ENCODE assay signal across 9 mouse cellular contexts in genomic region chr4:129011604-129012121, GRCm38 (mm10). TPM values are rescaled to one million over a fixed set of nuclear protein-coding genes. Genes with fewer than 3 reads are reported as not detected.
DNase-seq lines count a peak whose midpoint lies in the region; ATAC-seq and TF ChIP-seq lines count a peak whose summit lies in the region.
"Had no signal": no experiment of that assay in that cellular context is flagged by ENCODE, and none has a peak within 500 bp of the region (broad histone marks: within the 10 kb centered on the region; RNA-seq: fewer than 3 reads in every experiment).

No protein-coding gene starts in this region.

- no peak overlapping the region for H3K4me2 ChIP-seq in kidney, postnatal 0 days (ENCODE audit: low read length)
- H3K4me2 ChIP-seq in heart, embryonic 16.5 days (ENCODE audit: low read depth, low read length): no peak overlapping the region
- H3K4me2 ChIP-seq in midbrain, embryonic 15.5 days: no peak overlapping the region
- H3K4me2 ChIP-seq: limb, embryonic 15.5 days had no signal

- H3K9ac ChIP-seq in kidney, postnatal 0 days (ENCODE audit: low read depth, low read length): no peak overlapping the region
- H3K9ac ChIP-seq in MEL (ENCODE audit: control insufficient read depth, low read depth, low read length, poor library complexity, severe bottlenecking): peak overlapping the region; percentile 28
- H3K9ac ChIP-seq in heart, embryonic 16.5 days (ENCODE audit: low read length): peak overlapping the region; percentile 2; the same call in 1 of the 2 replicates
- no peak overlapping the region for H3K9ac ChIP-seq in midbrain, embryonic 15.5 days
- H3K9ac ChIP-seq: limb, embryonic 15.5 days had no signal

- ATAC-seq in kidney, postnatal 0 days (replicated peaks; ENCODE audit: low FRiP score, low read depth): no peak
- no peak for ATAC-seq in heart, embryonic 16.5 days (replicated peaks; ENCODE audit: extremely low read depth, insufficient read depth, low FRiP score)
- ATAC-seq in midbrain, embryonic 15.5 days (replicated peaks): no peak

- H3K4me3 ChIP-seq in kidney, postnatal 0 days (replicated peaks; ENCODE audit: low read depth, low read length): no peak overlapping the region
- H3K4me3 ChIP-seq in MEL (ENCODE audit: control insufficient read depth in 1 of 2, insufficient read depth in 1 of 2, low read depth in 2 of 2, low read length in 2 of 2): no peak overlapping the region
- H3K4me3 ChIP-seq in heart, embryonic 16.5 days (ENCODE audit: low read length): no peak overlapping the region
- no peak overlapping the region for H3K4me3 ChIP-seq in midbrain, embryonic 15.5 days
- H3K4me3 ChIP-seq: limb, embryonic 15.5 days had no signal

- TF ChIP-seq EP300 in MEL (IDR thresholded peaks at IDR 0.05; ENCODE audit: low read depth in 1 of 2, low read length in 2 of 2): peak; percentile 80 to 87

- no peaks in the 10 kb centered on the region for H3K9me3 ChIP-seq in kidney, postnatal 0 days (replicated peaks; ENCODE audit: low read length)
- H3K9me3 ChIP-seq in MEL (replicated peaks; ENCODE audit: insufficient read depth, low read length): no peaks in the 10 kb centered on the region
- H3K9me3 ChIP-seq in heart, embryonic 16.5 days (replicated peaks; ENCODE audit: control insufficient read depth, low read length): no peaks in the 10 kb centered on the region
- no peaks in the 10 kb centered on the region for H3K9me3 ChIP-seq in midbrain, embryonic 15.5 days
- H3K9me3 ChIP-seq: limb, embryonic 15.5 days had no signal

- no peak overlapping the region for H3K27ac ChIP-seq in kidney, postnatal 0 days
- H3K27ac ChIP-seq in MEL (ENCODE audit: control insufficient read depth, low read depth, low read length): peak overlapping the region; percentile 82
- H3K27ac ChIP-seq in heart, embryonic 16.5 days (ENCODE audit: low read length): peak overlapping the region; percentile 69
- H3K27ac ChIP-seq in midbrain, embryonic 15.5 days: peak overlapping the region; percentile 39; the same call in 1 of the 2 replicates
- H3K27ac ChIP-seq: limb, embryonic 15.5 days had no signal

- no peak; a peak in 1 of 4 replicates for TF ChIP-seq POLR2A in MEL (IDR thresholded peaks at IDR 0.05; ENCODE audit: control insufficient read depth in 1 of 2, insufficient read depth in 1 of 2, low read depth in 1 of 2, low read length in 2 of 2, poor library complexity in 1 of 2)

- no peaks in the 10 kb centered on the region for H3K79me2 ChIP-seq in MEL (ENCODE audit: control insufficient read depth, insufficient read depth, low read length, poor library complexity)

- no peaks in the 10 kb centered on the region for H3K27me3 ChIP-seq in kidney, postnatal 0 days (ENCODE audit: insufficient read depth, low read length)
- H3K27me3 ChIP-seq in MEL (ENCODE audit: control insufficient read depth in 1 of 2, insufficient read depth in 2 of 2, low read length in 2 of 2): no peaks in the 10 kb centered on the region
- no peaks in the 10 kb centered on the region for H3K27me3 ChIP-seq in heart, embryonic 16.5 days (ENCODE audit: control insufficient read depth, insufficient read depth, low read length)
- no peaks in the 10 kb centered on the region for H3K27me3 ChIP-seq in midbrain, embryonic 15.5 days (replicated peaks)
- H3K27me3 ChIP-seq: limb, embryonic 15.5 days had no signal

- peaks cover 25% of the 10 kb centered on the region for H3K36me3 ChIP-seq in kidney, postnatal 0 days (ENCODE audit: insufficient read depth, low read length)
- peaks cover 19 to 54% of the 10 kb centered on the region in 2 experiments for H3K36me3 ChIP-seq in MEL (ENCODE audit: control insufficient read depth in 1 of 2, insufficient read depth in 2 of 2, low read length in 2 of 2)
- peaks cover 31% of the 10 kb centered on the region for H3K36me3 ChIP-seq in heart, embryonic 16.5 days (ENCODE audit: control insufficient read depth, insufficient read depth)
- H3K36me3 ChIP-seq in midbrain, embryonic 15.5 days (replicated peaks): 0 out of 2 replicates have a peak, but pooled peaks cover 10% of the 10 kb centered on the region

- DNase-seq in kidney, postnatal 0 days (ENCODE audit: low spot score): peak; percentile 50
- no peak for DNase-seq in kidney, adult 18-20 months
- peak; percentile 75 for DNase-seq in MEL (ENCODE audit: low read depth, low spot score)
- DNase-seq in cerebellum, adult 8-10 months: peak; percentile 41
- no peak for DNase-seq in yolk sac, embryonic 10.5 days (ENCODE audit: low spot score)
- DNase-seq in c-Kit-positive CD71-positive TER-119-positive erythroid progenitor cells, embryonic 14.5 days (ENCODE audit: low spot score): no peak

- WGBS in kidney, postnatal 0 days: 43% methylated on average over 15 of the region's 15 CpGs
- 32% methylated on average over 15 of the region's 15 CpGs for WGBS in heart, embryonic 16.5 days
- 34% methylated on average over 15 of the region's 15 CpGs for WGBS in midbrain, embryonic 15.5 days

- H3K4me1 ChIP-seq in kidney, postnatal 0 days (replicated peaks; ENCODE audit: insufficient read depth, low read length): peaks cover 6% of the 10 kb centered on the region; the same call in 1 of the 2 replicates
- peaks cover 21 to 50% of the 10 kb centered on the region in 2 experiments for H3K4me1 ChIP-seq in MEL (ENCODE audit: control insufficient read depth in 1 of 2, insufficient read depth in 2 of 2, low read length in 2 of 2)
- H3K4me1 ChIP-seq in heart, embryonic 16.5 days (ENCODE audit: control insufficient read depth, insufficient read depth, low read length): peaks cover 37% of the 10 kb centered on the region
- H3K4me1 ChIP-seq in midbrain, embryonic 15.5 days: peaks cover 9% of the 10 kb centered on the region; the same call in 1 of the 2 replicates

- no peak for TF ChIP-seq CTCF in kidney, postnatal 0 days (IDR thresholded peaks at IDR 0.05; ENCODE audit: low read depth)
- TF ChIP-seq CTCF in MEL (IDR thresholded peaks at IDR 0.05 in 2 of 3, conservative IDR thresholded peaks at IDR 0.05 in 1 of 3; ENCODE audit: control insufficient read depth in 1 of 3, insufficient read depth in 1 of 3, low read depth in 2 of 3, low read length in 3 of 3, poor library complexity in 1 of 3, severe bottlenecking in 1 of 3): no peak

- no peak for TF ChIP-seq RAD21 in MEL (IDR thresholded peaks at IDR 0.05; ENCODE audit: low read depth, low read length)

TF ChIP-seq in MEL, 35 proteins besides CTCF, POLR2A, EP300 and RAD21 (continues in another document):
- TF ChIP-seq E2F4 (IDR thresholded peaks at IDR 0.05; ENCODE audit: borderline replicate concordance, low read depth, low read length) (no peak), GATA1 (IDR thresholded peaks at IDR 0.05; ENCODE audit: low read depth, low read length) (peak; percentile 92), GABPA (IDR thresholded peaks at IDR 0.05; ENCODE audit: low read depth, low read length) (no peak), SIN3A (IDR thresholded peaks at IDR 0.05; ENCODE audit: low read length) (peak; percentile 79), KAT2A (conservative IDR thresholded peaks at IDR 0.05; ENCODE audit: low read depth, low read length) (no peak), ETS1 (IDR thresholded peaks at IDR 0.05; ENCODE audit: low read depth, low read length) (peak; percentile 90), TBP (IDR thresholded peaks at IDR 0.05; ENCODE audit: low read depth, low read length) (0 out of 2 replicates have a peak, but pooled peaks have one; percentile 28), MAX (IDR thresholded peaks at IDR 0.05; ENCODE audit: low read length) (peak; percentile 66), TCF12 (IDR thresholded peaks at IDR 0.05; ENCODE audit: low read depth, low read length) (peak; percentile 84), ELF1 (IDR thresholded peaks at IDR 0.05; ENCODE audit: low read depth, low read length) (no peak), RCOR1 (IDR thresholded peaks at IDR 0.05; ENCODE audit: low read depth, low read length) (peak; percentile 57; the same call in 1 of the 2 replicates), ZNF384 (IDR thresholded peaks at IDR 0.05; ENCODE audit: low read depth, low read length) (peak; percentile 99), TAL1 (IDR thresholded peaks at IDR 0.05; ENCODE audit: low read length) (peak; percentile 50), BHLHE40 (IDR thresholded peaks at IDR 0.05; ENCODE audit: borderline replicate concordance, low read depth, low read length) (peak; percentile 69; the same call in 1 of the 2 replicates), USF1 (IDR thresholded peaks at IDR 0.05; ENCODE audit: low read depth, low read length) (0 out of 2 replicates have a peak, but pooled peaks have one; percentile 7), MYC (IDR thresholded peaks at IDR 0.05; ENCODE audit: low read depth, low read length) (peak; percentile 50; the same call in 1 of the 2 replicates), MXI1 (IDR thresholded peaks at IDR 0.05; ENCODE audit: low read depth, low read length) (peak; percentile 89), POLR2AphosphoS2 (IDR thresholded peaks at IDR 0.05; ENCODE audit: low read length) (peak; percentile 65)

RNA-seq across cellular contexts. Expression of gene Ak2, which starts 19.9 kb away (rescaled TPM):
- 173 and 188 TPM in 2 replicates for polyA plus RNA-seq in kidney, postnatal 0 days (2015; fragmentation: Nextera tagmentation; extraction: Ambion mirVana)
- 263 and 330 TPM in 2 replicates for total RNA-seq in MEL (2012; rRNA removed)
- polyA plus RNA-seq in MEL (2012; ENCODE audit: insufficient read depth in 1 of 2, insufficient read length in 2 of 2, low read depth in 1 of 2, low replicate concordance in 2 of 2, missing spikeins in 1 of 2): 100 to 1,000 TPM in 1 of 2 experiments, not detected in 1; 366 TPM
- 166 and 168 TPM in 2 replicates for polyA plus RNA-seq in heart, embryonic 16.5 days (2015; fragmentation: Nextera tagmentation; extraction: Ambion mirVana)
- polyA plus RNA-seq in midbrain, embryonic 15.5 days (2015; fragmentation: Nextera tagmentation; extraction: Ambion mirVana): 82.4 and 83.2 TPM in 2 replicates

RNA-seq across cellular contexts. Expression of gene Rnf19b, which starts 46.4 kb away (rescaled TPM):
- polyA plus RNA-seq in kidney, postnatal 0 days (2015; fragmentation: Nextera tagmentation; extraction: Ambion mirVana): 6.1 and 7.1 TPM in 2 replicates
- total RNA-seq in MEL (2012; rRNA removed): 25.5 and 26.3 TPM in 2 replicates
- polyA plus RNA-seq in MEL (2012; ENCODE audit: insufficient read depth in 1 of 2, insufficient read length in 2 of 2, low read depth in 1 of 2, low replicate concordance in 2 of 2, missing spikeins in 1 of 2): 10 to 100 TPM in 1 of 2 experiments, not detected in 1; 30.0 TPM
- 4.9 and 6.4 TPM in 2 replicates for polyA plus RNA-seq in heart, embryonic 16.5 days (2015; fragmentation: Nextera tagmentation; extraction: Ambion mirVana)
- 34.6 and 35.4 TPM in 2 replicates for polyA plus RNA-seq in midbrain, embryonic 15.5 days (2015; fragmentation: Nextera tagmentation; extraction: Ambion mirVana)

RNA-seq across cellular contexts. Expression of gene Azin2, which starts 49.4 kb away (rescaled TPM):
- 21.5 and 23.0 TPM in 2 replicates for polyA plus RNA-seq in kidney, postnatal 0 days (2015; fragmentation: Nextera tagmentation; extraction: Ambion mirVana)
- 0.39 and 0.42 TPM in 2 replicates for total RNA-seq in MEL (2012; rRNA removed)
- 1 to 10 TPM in 1 of 2 experiments, not detected in 1; 2.3 TPM for polyA plus RNA-seq in MEL (2012; ENCODE audit: insufficient read depth in 1 of 2, insufficient read length in 2 of 2, low read depth in 1 of 2, low replicate concordance in 2 of 2, missing spikeins in 1 of 2)
- 7.6 and 8.9 TPM in 2 replicates for polyA plus RNA-seq in heart, embryonic 16.5 days (2015; fragmentation: Nextera tagmentation; extraction: Ambion mirVana)
- 19.1 and 23.2 TPM in 2 replicates for polyA plus RNA-seq in midbrain, embryonic 15.5 days (2015; fragmentation: Nextera tagmentation; extraction: Ambion mirVana)

Comparison
In these comparisons a context has a peak if more than half of its experiments do, and no peak if none do; other contexts are left out.
1. DNase-seq: peak in kidney, postnatal 0 days (single experiment), MEL (single experiment) and cerebellum, adult 8-10 months (single experiment); none in kidney, adult 18-20 months (single experiment), yolk sac, embryonic 10.5 days (single experiment) and c-Kit-positive CD71-positive TER-119-positive erythroid progenitor cells, embryonic 14.5 days (single experiment).
2. H3K9ac ChIP-seq: peak in MEL (single experiment) and heart, embryonic 16.5 days (single experiment); none in kidney, postnatal 0 days (single experiment) and midbrain, embryonic 15.5 days (single experiment).